Mouse (Mus musculus): ENCODE data around the gene Slc30a6. TPM values are rescaled to one million over a fixed set of nuclear protein-coding genes. Genes with fewer than 3 reads are reported as not detected.

Slc30a6 gene
- polyA plus RNA-seq, 1 experiment, result 23.6 TPM

DNA sequence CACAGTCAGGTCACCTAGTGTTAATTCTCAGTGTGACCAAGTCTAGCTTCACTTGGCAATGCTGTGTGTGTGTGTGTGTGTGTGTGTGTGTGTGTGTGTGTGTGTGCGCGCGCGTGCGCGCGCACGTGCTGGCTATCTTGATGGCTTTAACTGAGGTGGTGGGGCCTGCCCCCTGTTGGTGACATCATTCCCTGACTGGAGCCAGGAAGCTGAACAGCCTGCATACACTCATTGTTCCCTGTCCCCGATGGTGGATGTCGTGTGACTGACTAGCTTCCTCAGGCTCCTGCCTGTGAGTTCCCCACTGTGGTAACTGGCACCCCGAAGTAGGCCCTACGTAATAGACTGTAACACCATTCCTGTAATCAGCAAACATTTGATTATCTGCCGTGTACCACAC, 36.1 kb downstream of the Slc30a6 start:
- Histone ChIP-seq H3K27ac (ENCODE audit: insufficient read depth, low read length) (no peak overlapping the region), H3K4me1 (ENCODE audit: control insufficient read depth, insufficient read depth, low read length) (peaks cover 1% of the 10 kb centered on the region; the same call in 1 of the 2 replicates), H3K4me3 (ENCODE audit: insufficient read depth, low read length) (no peak overlapping the region)
- no peak for TF ChIP-seq POLR2A (IDR thresholded peaks at IDR 0.05; ENCODE audit: extremely low read depth, insufficient read depth, low read length)
- no peak for TF ChIP-seq CTCF (IDR thresholded peaks at IDR 0.05; ENCODE audit: extremely low read depth, insufficient read depth, low read length)

- no peak overlapping the region for H3K4me3 ChIP-seq (ENCODE audit: insufficient read depth, low read length)
- no peak overlapping the region for H3K27ac ChIP-seq (ENCODE audit: insufficient read depth, low read length)
- peaks cover 1% of the 10 kb centered on the region; the same call in 1 of the 2 replicates for H3K4me1 ChIP-seq (ENCODE audit: control insufficient read depth, insufficient read depth, low read length)
- TF ChIP-seq POLR2A (IDR thresholded peaks at IDR 0.05; ENCODE audit: extremely low read depth, insufficient read depth, low read length) (no peak), CTCF (IDR thresholded peaks at IDR 0.05; ENCODE audit: extremely low read depth, insufficient read depth, low read length) (no peak)
Measured at GRCm38 (mm10) chr17:74432631-74433030, 37.2 kb downstream of the Slc30a6 start.

GRCm38 (mm10) chr17:74437762-74438161, 42.4 kb downstream of the Slc30a6 start:
- Histone ChIP-seq H3K4me1 (ENCODE audit: control insufficient read depth, insufficient read depth, low read length) (peaks cover 1% of the 10 kb centered on the region; the same call in 1 of the 2 replicates), H3K27ac (ENCODE audit: insufficient read depth, low read length) (no peak overlapping the region), H3K4me3 (ENCODE audit: insufficient read depth, low read length) (no peak overlapping the region)
- TF ChIP-seq POLR2A (IDR thresholded peaks at IDR 0.05; ENCODE audit: extremely low read depth, insufficient read depth, low read length), result no peak
- TF ChIP-seq CTCF (IDR thresholded peaks at IDR 0.05; ENCODE audit: extremely low read depth, insufficient read depth, low read length), result no peak

- H3K27ac ChIP-seq (ENCODE audit: insufficient read depth, low read length), result no peak overlapping the region
- no peak for TF ChIP-seq CTCF (IDR thresholded peaks at IDR 0.05; ENCODE audit: extremely low read depth, insufficient read depth, low read length)
- TF ChIP-seq POLR2A (IDR thresholded peaks at IDR 0.05; ENCODE audit: extremely low read depth, insufficient read depth, low read length), result no peak
- H3K4me1 ChIP-seq (ENCODE audit: control insufficient read depth, insufficient read depth, low read length), result peaks cover 1% of the 10 kb centered on the region; the same call in 1 of the 2 replicates
- no peak overlapping the region for H3K4me3 ChIP-seq (ENCODE audit: insufficient read depth, low read length)
Measured at GRCm38 (mm10) chr17:74440486-74440885, 45.1 kb downstream of the Slc30a6 start.

GRCm38 (mm10) chr17:74449776-74450175, 54.4 kb downstream of the Slc30a6 start:
- Histone ChIP-seq H3K4me3 (ENCODE audit: insufficient read depth, low read length) (no peak overlapping the region), H3K4me1 (ENCODE audit: control insufficient read depth, insufficient read depth, low read length) (no peaks in the 10 kb centered on the region), H3K27ac (ENCODE audit: insufficient read depth, low read length) (no peak overlapping the region)
- TF ChIP-seq CTCF (IDR thresholded peaks at IDR 0.05; ENCODE audit: extremely low read depth, insufficient read depth, low read length) (no peak), POLR2A (IDR thresholded peaks at IDR 0.05; ENCODE audit: extremely low read depth, insufficient read depth, low read length) (no peak)

DNA sequence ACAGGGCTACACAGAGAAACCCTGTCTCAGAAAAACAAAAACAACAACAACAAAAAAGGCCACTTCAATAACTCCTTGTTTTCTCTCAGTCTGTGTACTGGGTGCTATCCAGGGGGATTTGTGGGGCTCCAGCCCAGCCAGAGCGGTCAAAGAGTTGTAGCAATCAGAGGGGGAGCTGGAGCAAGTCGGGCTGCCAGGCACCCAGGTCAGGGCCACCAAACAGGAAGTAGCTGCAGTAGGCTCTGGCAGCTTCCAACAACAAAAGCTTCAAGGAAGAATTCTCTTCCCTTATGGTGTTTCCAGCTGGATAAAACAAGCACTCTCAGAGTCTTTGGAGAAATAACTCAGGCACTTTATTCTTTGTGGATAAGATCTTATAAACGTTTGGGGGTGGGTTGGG, 58.5 kb downstream of the Slc30a6 start:
- Histone ChIP-seq H3K4me3 (ENCODE audit: insufficient read depth, low read length) (no peak overlapping the region), H3K27ac (ENCODE audit: insufficient read depth, low read length) (no peak overlapping the region), H3K4me1 (ENCODE audit: control insufficient read depth, insufficient read depth, low read length) (no peaks in the 10 kb centered on the region)
- TF ChIP-seq CTCF (IDR thresholded peaks at IDR 0.05; ENCODE audit: extremely low read depth, insufficient read depth, low read length) (no peak), POLR2A (IDR thresholded peaks at IDR 0.05; ENCODE audit: extremely low read depth, insufficient read depth, low read length) (no peak)

DNA sequence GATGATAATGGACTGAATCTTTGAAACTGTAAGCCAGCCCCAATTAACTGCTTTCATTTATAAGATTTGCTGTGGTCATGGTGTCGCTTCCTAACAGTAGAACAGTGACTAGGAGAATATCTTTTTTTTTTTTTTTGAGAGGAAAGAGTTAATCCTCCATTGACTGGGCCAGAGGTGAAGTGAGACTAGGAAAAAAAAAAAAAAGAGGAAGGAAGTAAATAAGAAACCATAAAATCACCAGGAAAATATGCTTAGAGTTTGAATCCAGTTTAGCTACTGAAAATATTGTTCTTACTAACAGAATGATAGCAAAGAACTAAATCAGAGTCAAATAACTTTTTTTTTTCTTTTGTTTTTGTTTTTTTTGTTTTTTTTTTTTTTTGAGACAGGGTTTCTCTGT, 59.3 kb downstream of the Slc30a6 start:
- Histone ChIP-seq H3K4me3 (ENCODE audit: insufficient read depth, low read length) (no peak overlapping the region), H3K4me1 (ENCODE audit: control insufficient read depth, insufficient read depth, low read length) (no peaks in the 10 kb centered on the region), H3K27ac (ENCODE audit: insufficient read depth, low read length) (no peak overlapping the region)
- TF ChIP-seq POLR2A (IDR thresholded peaks at IDR 0.05; ENCODE audit: extremely low read depth, insufficient read depth, low read length), result no peak

GRCm38 (mm10) chr17:74455426-74455825, 60.0 kb downstream of the Slc30a6 start:
- no peak overlapping the region for H3K4me3 ChIP-seq (ENCODE audit: insufficient read depth, low read length)
- no peak for TF ChIP-seq CTCF (IDR thresholded peaks at IDR 0.05; ENCODE audit: extremely low read depth, insufficient read depth, low read length)
- TF ChIP-seq POLR2A (IDR thresholded peaks at IDR 0.05; ENCODE audit: extremely low read depth, insufficient read depth, low read length), result no peak

DNA sequence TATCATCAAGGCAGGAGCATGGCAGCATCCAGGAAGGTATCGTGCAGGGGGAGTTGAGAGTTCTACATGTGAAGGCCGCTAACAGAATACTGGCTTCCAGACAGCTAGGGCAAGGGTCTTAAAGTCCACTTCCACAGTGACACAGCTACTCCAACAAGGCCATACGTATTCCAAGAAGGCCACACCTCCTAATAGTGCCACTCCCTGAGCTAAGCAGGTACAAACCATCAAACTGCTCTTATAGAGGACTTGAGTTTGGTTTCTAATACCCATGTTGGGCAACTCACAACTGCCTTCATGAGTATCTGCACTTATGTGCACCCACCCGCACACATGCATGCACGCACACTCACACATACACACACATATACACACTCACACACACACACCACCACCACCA, 61.4 kb downstream of the Slc30a6 start:
- TF ChIP-seq POLR2A (IDR thresholded peaks at IDR 0.05; ENCODE audit: extremely low read depth, insufficient read depth, low read length) (no peak), CTCF (IDR thresholded peaks at IDR 0.05; ENCODE audit: extremely low read depth, insufficient read depth, low read length) (no peak)
- no peak overlapping the region for H3K27ac ChIP-seq (ENCODE audit: insufficient read depth, low read length)

More at GRCm38 (mm10) chr17:74455426-74455825, 60.0 kb downstream of the Slc30a6 start:
- Histone ChIP-seq H3K27ac (ENCODE audit: insufficient read depth, low read length) (no peak overlapping the region), H3K4me1 (ENCODE audit: control insufficient read depth, insufficient read depth, low read length) (no peaks in the 10 kb centered on the region)

GRCm38 (mm10) chr17:74457972-74458677, 62.7 kb downstream of the Slc30a6 start:
- Histone ChIP-seq H3K4me1 (ENCODE audit: control insufficient read depth, insufficient read depth, low read length) (no peaks in the 10 kb centered on the region), H3K27ac (ENCODE audit: insufficient read depth, low read length) (no peak overlapping the region), H3K4me3 (ENCODE audit: insufficient read depth, low read length) (no peak overlapping the region)
- TF ChIP-seq POLR2A (IDR thresholded peaks at IDR 0.05; ENCODE audit: extremely low read depth, insufficient read depth, low read length) (no peak), CTCF (IDR thresholded peaks at IDR 0.05; ENCODE audit: extremely low read depth, insufficient read depth, low read length) (no peak)

More for the DNA sequence above, 61.4 kb downstream of the Slc30a6 start:
- H3K4me1 ChIP-seq (ENCODE audit: control insufficient read depth, insufficient read depth, low read length), result no peaks in the 10 kb centered on the region
- no peak overlapping the region for H3K4me3 ChIP-seq (ENCODE audit: insufficient read depth, low read length)
